38 mouse cellular contexts compared by ENCODE assay signal in genomic region chr10:21614520-21614919, GRCm38 (mm10). TPM values are rescaled to one million over a fixed set of nuclear protein-coding genes. Genes with fewer than 3 reads are reported as not detected.
"Had no signal": no experiment of that assay in that cellular context is flagged by ENCODE, and none has a peak within 500 bp of the region (broad histone marks: within the 10 kb centered on the region; RNA-seq: fewer than 3 reads in every experiment).

No protein-coding gene starts in this region.

- DNase-seq: cerebellum, adult 2 months; cerebellum, adult 8-10 months; cerebellum, adult 9-10 months; cerebellum, adult 9-11 months; cerebellum, postnatal 10 days; cerebellum, postnatal 14 days; cerebellum, postnatal 25 days; cerebellum, postnatal 36 days; embryo, embryonic 11 days; forebrain, postnatal 0 days; gastrocnemius, postnatal 10 days; gastrocnemius, postnatal 14 days; gastrocnemius, postnatal 25 days; heart, adult 11 months; heart, adult 18-20 months; heart, adult 2 months had no signal

- ATAC-seq: forebrain, embryonic 13.5 days; forebrain, embryonic 14.5 days; forebrain, embryonic 15.5 days; forebrain, embryonic 16.5 days; forebrain, postnatal 0 days had no signal

- H3K27ac ChIP-seq: embryonic facial prominence, embryonic 10.5 days; embryonic facial prominence, embryonic 12.5 days; embryonic facial prominence, embryonic 13.5 days; embryonic facial prominence, embryonic 15.5 days; forebrain, embryonic 10.5 days; forebrain, embryonic 12.5 days; forebrain, embryonic 13.5 days; forebrain, embryonic 15.5 days; heart, adult 2 months; heart, embryonic 10.5 days had no signal

- H3K4me3 ChIP-seq: embryonic facial prominence, embryonic 10.5 days; embryonic facial prominence, embryonic 12.5 days; embryonic facial prominence, embryonic 13.5 days; embryonic facial prominence, embryonic 15.5 days; erythroblast, embryonic 14.5 days; forebrain, embryonic 10.5 days; forebrain, embryonic 12.5 days; forebrain, embryonic 13.5 days; forebrain, embryonic 15.5 days; heart, adult 2 months; heart, embryonic 10.5 days had no signal

RNA-seq across cellular contexts. Expression of gene 1700020N01Rik, which starts 21.6 kb away (rescaled TPM):
- total RNA-seq: common myeloid progenitor, adult 5-6 weeks; forebrain, postnatal 0 days; gastrocnemius, adult 18-20 months; gastrocnemius, adult 8-10 months; gastrocnemius, postnatal 10 days; gastrocnemius, postnatal 14 days; gastrocnemius, postnatal 25 days; gastrocnemius, postnatal 4 days; granulocyte monocyte progenitor cell, adult 5-6 weeks; heart, adult 18-20 months; heart, adult 2 months; heart, adult 8-10 months had no signal
- polyA plus RNA-seq: cerebellum, adult 2 months; cortical plate, adult 2 months; embryonic facial prominence, embryonic 10.5 days; embryonic facial prominence, embryonic 11.5 days; embryonic facial prominence, embryonic 12.5 days; embryonic facial prominence, embryonic 13.5 days; embryonic facial prominence, embryonic 14.5 days; embryonic facial prominence, embryonic 15.5 days; erythroblast, embryonic 14.5 days; forebrain, embryonic 10.5 days; forebrain, embryonic 11.5 days; forebrain, embryonic 12.5 days; forebrain, embryonic 13.5 days; forebrain, embryonic 14.5 days; forebrain, embryonic 15.5 days; forebrain, embryonic 16.5 days; forebrain, postnatal 0 days; heart, adult 2 months had no signal
